Mouse (Mus musculus): ENCODE data around the gene Magi1.

DNA sequence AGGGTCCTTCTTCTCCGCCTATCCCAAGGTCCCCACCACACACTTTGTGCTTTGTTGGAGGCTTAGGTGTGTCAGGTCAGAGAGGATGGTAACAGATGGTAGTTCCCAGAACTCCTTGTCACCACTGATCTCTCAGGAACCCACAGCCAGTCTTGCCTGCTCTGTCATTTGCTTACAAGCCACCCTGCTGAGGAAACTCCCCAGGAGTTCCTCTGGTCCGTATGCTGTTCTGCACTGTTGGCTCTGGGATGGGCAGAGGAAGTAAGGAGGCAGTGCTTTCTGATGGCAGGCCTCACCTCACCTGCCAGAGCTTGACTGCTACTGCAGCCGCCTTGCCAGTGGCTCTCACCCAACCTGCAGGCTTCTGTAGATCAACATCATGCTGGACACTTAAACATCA, 147.0 kb downstream of the Magi1 start:
- TF ChIP-seq CTCF (IDR thresholded peaks at IDR 0.05; ENCODE audit: borderline replicate concordance, extremely low read depth, insufficient read depth, insufficient read length) = no peak
- no peak for TF ChIP-seq POLR2A (IDR thresholded peaks at IDR 0.05; ENCODE audit: borderline replicate concordance, extremely low read depth, insufficient read depth, insufficient read length, poor library complexity, severe bottlenecking)

Data from brain, embryonic 14.5 days (tissue).